Mouse (Mus musculus): ENCODE data around the gene Ttc39b. TPM values are rescaled to one million over a fixed set of nuclear protein-coding genes. Genes with fewer than 3 reads are reported as not detected.

The Ttc39b gene
- polyA plus RNA-seq, 1 experiment from 2014 or later, result 8.4 TPM

GRCm38 (mm10) chr4:83274241-83274640 is 49.8 kb downstream of the Ttc39b start:
- Histone ChIP-seq H3K27ac (peak overlapping the region; percentile 34), H3K36me3 (ENCODE audit: inconsistent target) (no peaks in the 10 kb centered on the region), H3K79me2 (ENCODE audit: inconsistent target) (no peaks in the 10 kb centered on the region), H3K4me3 (ENCODE audit: inconsistent target) (no peak overlapping the region)
- WGBS (ENCODE audit: missing documents), result 53% methylated on average over 2 of the region's 2 CpGs

DNA sequence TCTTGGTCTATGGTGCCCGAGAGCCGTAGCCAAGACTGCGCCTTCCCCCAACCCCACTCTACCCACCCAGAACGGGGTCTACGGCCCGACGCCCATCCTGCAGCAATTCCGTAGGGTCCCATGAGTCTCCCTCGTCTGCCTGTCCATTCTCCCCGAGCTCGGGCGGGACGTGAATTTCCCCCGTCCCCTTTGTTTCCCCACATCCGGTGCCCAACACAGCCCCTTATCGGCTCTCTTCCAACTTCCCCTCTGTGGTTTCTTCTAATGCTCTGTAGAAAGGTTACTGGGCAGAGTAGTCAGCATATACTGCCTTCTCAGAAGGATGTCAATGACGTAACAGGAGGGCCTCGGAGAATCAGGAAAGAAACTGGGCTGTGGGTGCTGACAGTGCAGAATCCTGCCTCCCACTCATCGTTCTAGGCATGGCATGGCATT is 50.4 kb downstream of the Ttc39b start:
- Histone ChIP-seq H3K27ac (peak overlapping the region; percentile 46), H3K4me3 (ENCODE audit: inconsistent target) (no peak overlapping the region; the same call in 1 of the 2 replicates), H3K36me3 (ENCODE audit: inconsistent target) (no peaks in the 10 kb centered on the region), H3K79me2 (ENCODE audit: inconsistent target) (no peaks in the 10 kb centered on the region)
- 2% methylated on average over 19 of the region's 19 CpGs for WGBS (ENCODE audit: missing documents)

- no peaks in the 10 kb centered on the region for H3K36me3 ChIP-seq (ENCODE audit: inconsistent target)
- H3K4me3 ChIP-seq (ENCODE audit: inconsistent target), result no peak overlapping the region; the same call in 1 of the 2 replicates
- H3K79me2 ChIP-seq (ENCODE audit: inconsistent target), result no peaks in the 10 kb centered on the region
- WGBS (ENCODE audit: missing documents), result 53% methylated on average over 9 of the region's 9 CpGs
- H3K27ac ChIP-seq, result peak overlapping the region; percentile 46
These were observed 51.0 kb downstream of the Ttc39b start for GRCm38 (mm10) chr4:83272917-83273615.

DNA sequence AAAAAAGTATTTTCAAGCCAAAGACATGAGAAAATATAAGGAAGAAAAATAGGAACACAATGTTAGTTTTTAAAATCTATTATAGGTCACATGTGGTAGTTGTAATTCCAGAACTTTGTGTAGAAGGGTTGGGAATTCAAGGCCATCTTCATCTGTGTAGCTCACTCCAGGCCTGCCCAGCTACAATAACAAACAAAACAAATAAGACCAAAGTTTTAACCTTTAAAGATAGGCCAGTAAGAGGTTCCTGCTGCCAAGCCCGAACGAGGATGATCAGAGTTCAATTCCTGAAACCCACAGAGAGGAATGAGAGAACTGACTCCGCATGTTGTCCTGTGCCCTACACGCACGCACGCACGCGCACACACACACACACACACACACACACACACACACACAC is 53.6 kb downstream of the Ttc39b start:
- H3K36me3 ChIP-seq (ENCODE audit: inconsistent target), result no peaks in the 10 kb centered on the region
- no peak overlapping the region for H3K27ac ChIP-seq
- no peak overlapping the region for H3K4me3 ChIP-seq (ENCODE audit: inconsistent target)
- WGBS (ENCODE audit: missing documents), result 86% methylated on average over 3 of the region's 8 CpGs
- no peaks in the 10 kb centered on the region for H3K79me2 ChIP-seq (ENCODE audit: inconsistent target)

- Histone ChIP-seq H3K79me2 (ENCODE audit: inconsistent target) (no peaks in the 10 kb centered on the region), H3K36me3 (ENCODE audit: inconsistent target) (no peaks in the 10 kb centered on the region), H3K4me3 (ENCODE audit: inconsistent target) (no peak overlapping the region), H3K27ac (no peak overlapping the region)
- WGBS (ENCODE audit: missing documents), result 30% methylated on average over 6 of the region's 6 CpGs
These were observed 54.4 kb downstream of the Ttc39b start for GRCm38 (mm10) chr4:83269614-83270013.

DNA sequence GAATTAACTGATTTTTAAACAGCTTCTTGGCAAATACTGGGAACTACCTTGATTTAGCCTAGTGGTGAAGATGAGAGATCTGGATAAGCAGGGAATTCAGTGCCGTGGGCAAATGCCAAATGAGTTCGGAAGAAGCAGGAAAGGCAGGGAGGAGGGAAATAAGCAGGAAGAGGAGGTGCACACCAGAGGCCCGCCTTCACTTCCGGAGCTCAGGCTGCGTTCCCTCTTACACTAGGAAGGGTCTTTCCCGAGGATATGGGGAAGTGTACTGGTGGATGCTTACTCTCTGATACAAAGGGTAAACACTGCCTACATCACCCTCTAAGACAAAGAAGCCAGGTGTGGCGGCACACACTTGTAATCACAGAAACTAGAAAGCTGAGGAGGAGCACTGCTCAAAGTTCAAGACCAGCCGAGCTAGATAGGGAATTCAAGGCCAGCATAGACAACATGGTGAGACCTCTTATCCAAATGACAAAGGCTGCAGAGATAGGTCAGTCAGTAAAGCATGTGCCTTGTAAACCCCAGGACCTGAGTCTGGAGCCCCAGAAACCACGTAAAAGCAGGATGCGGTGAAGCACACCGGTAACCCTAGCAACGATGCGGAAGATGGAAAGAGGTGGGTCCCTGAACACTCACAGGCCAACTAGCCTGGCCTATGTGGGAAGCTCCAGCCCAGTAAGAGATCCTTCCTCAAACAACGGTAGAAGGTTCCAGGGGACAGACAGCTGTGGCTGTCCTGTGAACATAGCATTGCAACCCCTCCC is 57.9 kb downstream of the Ttc39b start:
- no peak overlapping the region for H3K27ac ChIP-seq
- WGBS (ENCODE audit: missing documents), result 49% methylated on average over 14 of the region's 14 CpGs
- no peaks in the 10 kb centered on the region for H3K36me3 ChIP-seq (ENCODE audit: inconsistent target)
- H3K4me3 ChIP-seq (ENCODE audit: inconsistent target), result no peak overlapping the region
- no peaks in the 10 kb centered on the region for H3K79me2 ChIP-seq (ENCODE audit: inconsistent target)

DNA sequence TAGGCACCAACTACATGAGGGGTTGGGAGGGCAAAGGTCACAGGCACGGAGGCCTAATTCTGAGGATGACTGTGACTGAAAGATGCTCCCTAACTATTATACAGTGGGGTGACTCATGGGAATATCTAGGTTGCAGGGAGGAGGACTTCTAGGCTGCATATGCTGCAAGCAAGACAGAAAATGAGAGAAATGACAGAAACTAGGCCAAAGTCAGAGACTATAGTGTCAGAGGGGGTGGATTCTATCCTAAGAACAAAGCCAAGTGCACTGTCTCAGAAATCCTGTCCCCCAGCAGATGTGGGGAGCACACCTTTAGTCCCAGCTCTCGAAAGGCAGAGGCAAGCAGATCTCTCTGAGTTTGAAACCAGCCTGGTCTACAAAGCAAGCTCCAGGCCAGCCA is 59.2 kb downstream of the Ttc39b start:
- Histone ChIP-seq H3K27ac (no peak overlapping the region), H3K4me3 (ENCODE audit: inconsistent target) (no peak overlapping the region), H3K36me3 (ENCODE audit: inconsistent target) (no peaks in the 10 kb centered on the region), H3K79me2 (ENCODE audit: inconsistent target) (no peaks in the 10 kb centered on the region)
- WGBS (ENCODE audit: missing documents), result 93% methylated on average over 2 of the region's 2 CpGs

- Histone ChIP-seq H3K36me3 (ENCODE audit: inconsistent target) (no peaks in the 10 kb centered on the region), H3K4me3 (ENCODE audit: inconsistent target) (no peak overlapping the region), H3K79me2 (ENCODE audit: inconsistent target) (no peaks in the 10 kb centered on the region), H3K27ac (no peak overlapping the region)
- 14% methylated on average over 2 of the region's 2 CpGs for WGBS (ENCODE audit: missing documents)
These were observed 62.1 kb downstream of the Ttc39b start for GRCm38 (mm10) chr4:83261998-83262397.

GRCm38 (mm10) chr4:83259690-83260089 is 64.4 kb downstream of the Ttc39b start:
- 100% methylated on average over 4 of the region's 4 CpGs for WGBS (ENCODE audit: missing documents)
- Histone ChIP-seq H3K27ac (no peak overlapping the region), H3K79me2 (ENCODE audit: inconsistent target) (no peaks in the 10 kb centered on the region), H3K4me3 (ENCODE audit: inconsistent target) (no peak overlapping the region), H3K36me3 (ENCODE audit: inconsistent target) (no peaks in the 10 kb centered on the region)

DNA sequence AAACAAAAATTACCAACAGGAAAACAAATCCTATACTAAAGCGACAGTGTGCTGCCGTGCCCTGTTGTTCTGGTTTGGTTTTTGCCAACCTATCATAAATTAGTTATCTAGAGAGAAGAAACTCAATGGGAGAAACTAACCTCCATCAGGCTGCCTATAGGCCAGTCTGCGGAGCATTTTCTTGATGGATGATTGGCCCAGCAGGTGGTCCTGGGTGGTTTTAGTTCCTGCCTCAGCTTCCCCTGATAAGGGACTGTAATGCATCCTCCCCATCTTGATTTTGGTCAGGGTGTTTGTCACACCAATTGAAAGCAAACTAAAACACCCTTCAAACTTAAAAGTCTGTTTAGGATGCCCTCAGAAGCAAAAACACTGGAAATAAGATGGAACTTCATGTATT is 65.8 kb downstream of the Ttc39b start:
- 96% methylated on average over 3 of the region's 3 CpGs for WGBS (ENCODE audit: missing documents)
- no peaks in the 10 kb centered on the region for H3K79me2 ChIP-seq (ENCODE audit: inconsistent target)
- H3K36me3 ChIP-seq (ENCODE audit: inconsistent target), result no peaks in the 10 kb centered on the region

DNA sequence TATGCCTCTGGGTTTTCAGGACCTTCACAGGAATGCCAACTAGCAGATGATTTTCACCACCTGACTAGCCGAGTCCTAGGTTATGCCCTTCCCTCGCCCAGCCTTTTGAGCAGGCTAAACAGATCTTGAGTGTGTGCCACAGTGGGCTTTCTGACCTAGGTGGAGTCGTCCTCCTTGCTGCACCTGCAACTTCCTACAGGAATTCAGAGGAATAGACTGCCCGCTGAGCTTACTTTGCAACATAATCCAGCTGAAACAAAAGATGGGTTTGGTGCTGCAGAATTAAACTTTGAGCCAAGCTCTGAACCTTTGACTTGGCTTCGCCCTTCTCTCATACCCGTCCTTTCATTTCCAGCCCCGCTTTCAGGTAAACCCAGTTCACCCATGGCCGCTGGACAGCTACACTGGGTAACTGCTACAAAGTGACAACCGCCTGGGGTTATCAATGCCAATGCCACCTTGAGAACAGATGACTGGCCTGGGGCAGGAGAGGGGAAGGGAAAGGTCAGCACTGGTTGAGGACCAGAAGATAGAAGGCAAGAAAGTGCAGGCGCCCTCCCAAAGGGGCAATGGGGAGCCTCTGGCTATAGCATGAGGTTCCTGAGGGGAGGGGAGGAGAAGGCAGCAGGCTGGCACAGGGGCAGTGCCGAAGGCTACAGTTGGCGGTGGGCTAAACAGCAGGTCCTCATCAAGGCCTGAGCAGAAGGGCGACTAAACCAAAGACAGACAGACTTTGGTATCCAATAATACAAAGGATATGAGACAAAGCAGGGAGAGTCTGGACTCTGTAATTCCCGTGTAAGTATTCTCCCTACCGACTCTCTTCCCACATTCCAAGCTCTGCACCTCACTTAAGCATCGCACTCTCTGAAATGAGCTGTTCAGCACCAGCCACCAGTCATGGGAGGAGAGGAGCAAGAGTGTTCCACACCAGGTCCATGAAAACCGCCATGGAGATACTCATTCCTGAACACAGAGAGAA is 66.5 kb downstream of the Ttc39b start:
- Histone ChIP-seq H3K27ac (no peak overlapping the region), H3K79me2 (ENCODE audit: inconsistent target) (no peaks in the 10 kb centered on the region), H3K4me3 (ENCODE audit: inconsistent target) (no peak overlapping the region), H3K36me3 (ENCODE audit: inconsistent target) (no peaks in the 10 kb centered on the region)
- 96% methylated on average over 17 of the region's 17 CpGs for WGBS (ENCODE audit: missing documents)

More for the DNA sequence above, 65.8 kb downstream of the Ttc39b start:
- no peak overlapping the region for H3K27ac ChIP-seq
- H3K4me3 ChIP-seq (ENCODE audit: inconsistent target), result no peak overlapping the region

- H3K4me3 ChIP-seq (ENCODE audit: inconsistent target), result no peak overlapping the region
- no peak overlapping the region for H3K27ac ChIP-seq
- H3K79me2 ChIP-seq (ENCODE audit: inconsistent target), result no peaks in the 10 kb centered on the region
- 93% methylated on average over 11 of the region's 11 CpGs for WGBS (ENCODE audit: missing documents)
- no peaks in the 10 kb centered on the region for H3K36me3 ChIP-seq (ENCODE audit: inconsistent target)
These were observed 67.3 kb downstream of the Ttc39b start for GRCm38 (mm10) chr4:83256779-83257178.

- no peak overlapping the region for H3K27ac ChIP-seq
- WGBS (ENCODE audit: missing documents), result 95% methylated on average over 10 of the region's 10 CpGs
- H3K79me2 ChIP-seq (ENCODE audit: inconsistent target), result no peaks in the 10 kb centered on the region
- no peaks in the 10 kb centered on the region for H3K36me3 ChIP-seq (ENCODE audit: inconsistent target)
- no peak overlapping the region for H3K4me3 ChIP-seq (ENCODE audit: inconsistent target)
These were observed 69.1 kb downstream of the Ttc39b start for GRCm38 (mm10) chr4:83254941-83255340.

- Histone ChIP-seq H3K4me3 (ENCODE audit: inconsistent target) (no peak overlapping the region), H3K36me3 (ENCODE audit: inconsistent target) (no peaks in the 10 kb centered on the region), H3K27ac (no peak overlapping the region), H3K79me2 (ENCODE audit: inconsistent target) (no peaks in the 10 kb centered on the region)
- 95% methylated on average over 2 of the region's 6 CpGs for WGBS (ENCODE audit: missing documents)
These were observed 70.4 kb downstream of the Ttc39b start for GRCm38 (mm10) chr4:83253679-83254078.

Measured in macrophage (primary cell).